Mouse (Mus musculus) urinary bladder, postnatal 4 days (tissue): Measurements from ENCODE around the gene Slc3a1.
A peak's percentile ranks its signal among the peaks of the same experiment; 100 is the strongest.

Experiments
- DNase-seq, 2 experiments: peaks; one replicate each; pipeline ENCODE4 v3.0.0; 2021 to 2022; ENCODE audit warnings: low spot score in 2 of 2

Slc3a1 gene

DNA sequence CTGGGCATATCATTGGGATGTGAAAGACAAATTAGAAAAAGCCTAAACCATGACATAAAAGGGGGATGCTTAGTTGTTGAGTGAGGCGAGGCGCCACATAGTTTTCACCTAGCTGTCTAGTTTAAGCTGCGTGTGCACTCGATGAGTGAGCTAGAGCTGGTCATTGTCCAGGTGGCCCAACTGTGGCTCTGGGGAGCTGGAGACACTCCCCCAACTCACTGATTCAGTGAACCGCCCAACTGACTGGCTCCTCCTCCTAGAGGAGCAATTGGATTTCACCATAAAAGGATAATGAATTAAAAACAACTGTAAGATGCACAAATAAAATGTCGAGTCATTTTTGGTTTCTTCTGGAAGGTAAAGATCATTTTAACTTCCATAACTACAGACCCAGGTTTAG, 60.8 kb downstream of the Slc3a1 start:
- DNase-seq = no peak

DNA sequence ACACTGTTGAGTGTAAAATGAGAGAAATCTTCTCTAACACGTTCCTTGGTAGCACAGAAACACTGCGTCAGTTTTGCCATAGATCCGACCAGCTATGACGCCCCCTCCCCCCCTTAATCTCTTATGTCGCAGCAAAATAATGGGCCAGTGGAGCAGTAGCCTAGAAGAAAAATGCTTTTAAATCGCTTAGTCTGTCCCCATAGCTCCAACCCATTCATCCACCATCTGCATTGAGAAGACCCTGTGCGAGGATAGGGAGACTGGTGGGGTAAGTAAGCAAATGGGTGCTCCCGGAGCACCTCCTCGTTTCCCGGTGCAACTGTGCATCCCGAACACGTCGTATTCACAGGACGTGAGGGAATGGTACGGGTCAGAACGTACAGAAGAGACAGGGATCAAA, 61.4 kb downstream of the Slc3a1 start:
- no peak for DNase-seq

DNA sequence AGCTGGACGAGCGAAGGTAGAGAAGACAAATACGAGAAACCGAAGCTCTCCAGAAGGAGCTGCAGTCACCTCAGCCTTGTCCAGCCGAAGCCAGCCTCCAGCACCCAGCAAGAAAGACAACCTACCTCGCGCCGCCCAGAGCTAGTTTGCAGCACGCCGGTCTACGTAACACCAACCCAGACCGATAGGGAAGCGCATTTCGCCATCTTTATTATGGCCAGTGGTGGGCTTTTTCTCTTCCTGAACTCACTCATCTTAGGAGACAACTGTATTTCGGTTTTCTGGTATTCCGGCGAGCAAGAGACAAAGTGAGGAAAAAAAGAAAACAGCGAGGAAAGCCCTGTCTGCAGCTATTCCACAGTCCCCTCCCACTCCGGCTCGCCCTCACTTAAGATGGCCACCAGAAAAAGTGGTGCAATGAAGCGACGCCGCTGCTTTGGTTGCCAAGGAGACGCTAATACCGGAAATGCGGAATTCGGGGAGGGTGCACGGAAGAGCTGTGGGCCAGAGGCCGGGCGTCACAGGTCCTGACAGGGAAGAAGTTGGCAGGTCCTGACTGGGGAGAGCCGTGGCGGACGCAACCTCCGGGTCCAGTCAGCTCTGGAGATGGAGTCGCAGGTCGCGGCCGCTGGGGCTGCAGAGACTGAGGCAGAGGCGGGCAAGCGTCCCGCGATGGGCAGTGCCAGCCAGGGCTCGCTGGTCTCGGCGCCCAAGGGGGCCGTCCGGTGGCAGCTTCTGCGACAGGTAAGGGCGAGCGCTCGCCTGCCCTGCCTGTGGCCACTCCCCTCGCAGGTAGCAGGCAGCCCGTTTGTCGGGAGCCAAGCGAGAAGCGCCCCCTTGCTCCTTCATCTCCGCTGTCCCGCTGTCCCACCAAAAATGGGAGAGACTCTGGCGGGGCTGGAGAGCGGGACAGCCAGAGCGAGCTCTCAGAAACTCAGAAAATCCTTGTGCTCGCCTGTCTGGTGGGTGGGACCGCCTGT, 62.2 kb downstream of the Slc3a1 start, which contains the start of the genes Prepl and Camkmt:
Prepl (minus strand) TSS at position 122 of the 980 bp plus-strand sequence.
Camkmt (plus strand) TSS at position 433 of the 980 bp plus-strand sequence.
- DNase-seq = peak; percentile 93 to 96

DNA sequence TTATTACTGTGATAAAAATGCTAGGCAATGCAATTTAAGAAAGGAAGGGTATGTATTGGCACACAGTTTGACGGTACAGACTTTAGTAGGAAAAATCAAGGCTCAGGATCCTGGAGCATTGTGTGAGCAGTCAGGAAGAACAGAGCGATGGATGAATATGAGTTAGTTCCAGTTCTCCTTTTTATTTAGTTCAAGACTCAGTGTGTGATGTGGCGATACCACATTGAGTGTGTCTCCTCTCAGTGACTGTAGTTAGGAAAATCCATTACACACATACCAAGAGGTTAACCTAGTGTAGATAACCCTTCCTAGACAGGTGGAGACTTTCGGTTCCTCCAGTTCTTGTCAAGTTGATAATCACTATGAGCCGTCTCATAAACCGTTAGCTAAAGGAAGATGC, 63.6 kb downstream of the Slc3a1 start:
- no peak for DNase-seq

DNA sequence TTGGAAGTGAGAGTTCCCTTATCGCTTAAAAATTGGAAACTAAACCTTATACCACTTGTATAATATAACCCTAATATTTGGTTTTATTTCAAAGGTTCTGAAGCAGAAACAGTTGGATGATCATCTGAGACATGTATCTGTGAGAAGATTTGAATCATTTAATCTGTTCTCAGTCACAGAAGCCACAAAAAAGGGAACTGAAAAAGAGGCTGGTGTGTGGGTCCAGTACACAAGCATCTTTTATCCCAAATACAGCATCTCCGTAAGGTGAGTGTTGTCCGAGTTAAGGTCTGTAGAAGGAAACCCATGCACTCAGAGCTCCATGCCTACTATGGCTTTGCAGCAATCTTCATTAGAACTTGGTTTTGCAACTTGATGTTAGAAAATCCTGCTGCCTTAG, 68.2 kb downstream of the Slc3a1 start:
- DNase-seq = no peak

DNA sequence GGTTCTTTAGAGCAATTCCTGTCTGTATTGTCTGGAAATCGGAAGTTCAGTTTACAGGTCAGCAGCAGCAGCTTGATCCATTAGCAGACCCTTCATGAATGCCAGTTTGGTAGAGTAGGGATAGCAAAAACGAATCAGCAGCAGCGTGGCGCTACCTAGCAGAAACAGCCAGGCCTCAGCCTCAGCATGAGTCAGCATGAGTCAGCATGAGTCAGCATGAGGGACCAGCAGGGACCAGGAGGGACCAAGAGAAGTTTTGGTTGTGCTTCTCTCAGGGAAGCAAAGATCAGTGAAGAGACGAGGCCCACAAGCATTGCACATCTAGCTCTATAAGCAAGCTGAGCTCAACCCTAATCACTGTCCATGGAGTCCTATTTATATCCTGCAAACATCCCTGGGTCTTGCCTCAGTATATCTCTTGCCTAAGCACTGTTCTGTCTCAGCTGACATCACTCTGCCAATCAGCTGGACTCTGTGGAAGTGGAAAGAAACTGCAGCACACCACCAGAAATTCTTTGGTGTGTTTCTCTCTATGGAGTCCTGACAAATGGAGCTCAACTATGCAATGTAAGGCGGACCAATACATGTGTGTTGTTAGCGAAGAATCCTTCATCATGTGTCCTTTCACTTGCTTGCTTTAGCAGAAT, 70.6 kb downstream of the Slc3a1 start:
- DNase-seq = no peak

DNA sequence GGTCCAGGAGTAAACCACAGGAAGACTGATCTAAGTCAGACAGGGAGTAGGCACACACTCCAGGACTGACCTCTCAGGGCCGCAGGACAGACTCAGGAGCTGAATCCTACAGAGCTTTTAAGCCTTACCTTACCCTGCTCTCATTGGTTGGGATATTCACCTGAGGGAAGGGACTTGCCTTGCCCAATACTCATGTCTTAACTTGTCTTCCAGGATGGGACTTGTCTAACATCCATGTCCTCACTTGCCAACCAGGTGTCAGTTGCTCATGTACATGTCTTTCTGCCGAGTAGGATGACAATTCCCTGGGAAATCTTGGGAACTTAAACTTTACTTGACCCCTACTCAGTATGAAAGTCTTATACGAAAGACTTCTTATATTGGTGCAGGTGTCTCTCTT, 72.1 kb downstream of the Slc3a1 start:
- DNase-seq = no peak

DNA sequence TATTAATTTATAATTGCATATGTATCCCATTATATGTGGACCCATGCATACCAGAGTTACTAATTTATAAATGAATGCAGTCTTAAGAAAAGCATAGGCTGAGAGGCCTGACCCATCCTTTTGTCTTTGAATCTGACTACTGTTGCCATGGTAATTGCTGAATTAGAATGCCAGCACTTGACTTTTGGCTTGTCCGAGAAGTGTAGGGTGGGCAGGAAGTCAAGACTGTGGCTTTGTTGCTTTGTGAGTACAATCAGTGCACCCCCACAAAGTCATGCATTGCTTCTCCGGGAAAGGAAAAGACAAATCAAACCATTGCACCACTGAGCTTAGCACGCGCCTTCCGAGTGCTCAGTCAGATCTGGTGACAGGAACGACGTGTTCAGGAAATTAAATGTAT, 73.6 kb downstream of the Slc3a1 start:
- DNase-seq = no peak

DNA sequence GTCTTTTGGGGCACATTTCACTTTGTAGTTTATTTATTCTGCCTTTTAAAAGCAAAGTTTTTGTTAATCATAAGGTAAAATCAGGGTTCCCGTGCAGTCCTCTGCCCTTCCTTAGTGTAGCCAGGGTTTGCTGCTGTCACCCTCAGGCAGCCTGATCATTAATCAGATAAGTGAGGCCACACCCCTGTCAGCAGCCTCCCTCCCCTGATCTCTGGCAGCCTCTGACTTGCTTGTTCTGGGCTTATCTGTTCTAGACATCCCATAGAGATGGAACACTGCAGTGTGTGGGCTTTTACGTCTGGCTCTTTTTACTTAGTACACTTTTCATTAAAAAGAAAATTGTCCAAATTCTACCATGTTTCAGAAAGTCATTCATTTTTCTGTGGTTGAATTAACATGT, 75.1 kb downstream of the Slc3a1 start:
- DNase-seq = no peak

DNA sequence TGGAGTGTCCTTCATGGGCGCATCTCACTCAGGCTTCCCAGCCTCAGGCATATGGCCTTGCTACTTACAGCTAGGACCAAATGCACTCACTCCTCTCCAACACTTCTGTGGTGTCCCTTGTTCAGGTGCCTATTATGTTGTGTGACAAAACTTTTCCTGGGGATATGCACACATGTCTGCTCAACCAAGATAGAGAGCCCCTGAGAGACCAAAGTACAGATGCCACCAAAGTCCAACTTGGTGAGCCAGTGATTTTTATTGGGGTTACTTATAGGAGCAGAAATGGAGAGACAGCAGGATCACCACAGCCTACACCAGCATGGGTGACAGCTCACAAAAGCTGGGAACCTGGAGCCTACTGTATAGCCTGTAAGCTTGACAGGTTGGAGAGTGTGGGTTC, 82.5 kb downstream of the Slc3a1 start:
- no peak for DNase-seq

DNA sequence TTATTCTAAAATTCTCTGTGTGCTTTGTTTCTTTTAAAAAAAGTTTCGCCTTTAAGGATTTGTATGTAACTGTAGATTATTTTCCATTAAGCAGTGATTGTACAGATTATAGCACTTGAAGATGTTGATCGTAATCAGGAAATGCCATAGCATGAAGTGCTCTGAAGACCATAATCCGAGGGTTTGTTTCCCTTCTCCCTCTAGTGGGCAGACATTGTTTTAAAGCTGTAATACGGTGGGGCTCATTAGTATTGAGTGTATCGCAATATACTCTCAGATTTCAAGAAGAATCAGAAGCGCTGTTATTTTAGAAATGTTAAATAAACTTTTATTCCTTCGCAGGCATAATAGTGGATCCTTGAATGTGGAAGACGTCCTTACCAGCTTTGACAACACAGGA, 85.3 kb downstream of the Slc3a1 start:
- no peak for DNase-seq
